Mouse (Mus musculus) heart, adult 2 months (tissue): ENCODE data around the gene Msi2. TPM values are rescaled to one million over a fixed set of nuclear protein-coding genes. Genes with fewer than 3 reads are reported as not detected.

Source experiments
- DNase-seq, 2 experiments: peaks; one replicate each; pipeline ENCODE4 v3.0.0; 2021
- H3K27ac ChIP-seq: fragments of 200-600 bp; 2 replicates; pipeline ENCODE4 v1.8.1; 2022
- H3K27me3 ChIP-seq: fragments of 200-500 bp; 2 replicates; pipeline ENCODE4 v1.6.1; 2012; ENCODE audit warnings: mild to moderate bottlenecking, low read length, inconsistent platforms, mixed read lengths; ENCODE audit not compliant: control insufficient read depth, insufficient read depth
- H3K36me3 ChIP-seq: fragments of 200-500 bp; 2 replicates; pipeline ENCODE4 v1.6.1; 2012; ENCODE audit warnings: low read length, inconsistent platforms; ENCODE audit not compliant: control insufficient read depth, insufficient read depth
- H3K4me1 ChIP-seq: fragments of 200-500 bp; 2 replicates; pipeline ENCODE4 v1.6.1; 2011; ENCODE audit warnings: low read length; ENCODE audit not compliant: control insufficient read depth, insufficient read depth
- H3K4me3 ChIP-seq: fragments of 200-600 bp; 2 replicates; pipeline ENCODE4 v1.8.1; 2022
- H3K79me2 ChIP-seq: fragments of 200-500 bp; replicated peaks from 2 replicates; pipeline ENCODE4 v1.6.1; 2012; ENCODE audit warnings: mild to moderate bottlenecking, inconsistent platforms, low read length, moderate library complexity, mixed read lengths; ENCODE audit not compliant: control insufficient read depth, insufficient read depth
- H3K9ac ChIP-seq: fragments of 200-500 bp; 2 replicates; pipeline ENCODE4 v1.6.1; 2012; ENCODE audit warnings: low read depth, mild to moderate bottlenecking, control low read depth, inconsistent platforms, low read length, mixed read lengths
- CTCF ChIP-seq: fragments of 200-600 bp; IDR thresholded peaks from 2 replicates; pipeline ENCODE4 v1.8.1; 2022; ENCODE audit warnings: antibody characterized with exemption, mild to moderate bottlenecking, moderate library complexity
- EP300 ChIP-seq: fragments of 200-500 bp; IDR thresholded peaks from 2 replicates; pipeline ENCODE4 v1.6.1; 2011; ENCODE audit warnings: low read depth, low read length, control low read depth; ENCODE audit not compliant: insufficient read depth
- POLR2A ChIP-seq: fragments of 200-500 bp; IDR thresholded peaks from 2 replicates; pipeline ENCODE4 v1.6.1; 2011; ENCODE audit warnings: mild to moderate bottlenecking, low read depth, low read length, control low read depth; ENCODE audit not compliant: insufficient read depth
- WGBS: fragments of 180-500 bp; shearing (Covaris S2); methylation state at CpG from one replicate; pipeline ENCODE4 v1.1.7; 2018; 5-methylcytosine and 5-hydroxymethylcytosine counted together
- intact Hi-C: fragments of 180-260 bp; cut with DNase I; formaldehyde crosslinking; loops from one replicate; pipeline ENCODE4 v1.15.1; 2025
- polyA plus RNA-seq: library from polyadenylated mRNA; depleted of rRNA; stranded (reverse); fragments of >200 nt; gene quantifications from 2 replicates; pipeline ENCODE4 v1.2.3, GENCODE M21; 2012
- total RNA-seq, 2 experiments: library from RNA; stranded (reverse); gene quantifications; 2 replicates each; pipeline ENCODE4 v1.2.3; 2021

Msi2 gene
- total and polyA plus RNA-seq, 3 experiments, result 42.5 to 208 (median 176) TPM

DNA sequence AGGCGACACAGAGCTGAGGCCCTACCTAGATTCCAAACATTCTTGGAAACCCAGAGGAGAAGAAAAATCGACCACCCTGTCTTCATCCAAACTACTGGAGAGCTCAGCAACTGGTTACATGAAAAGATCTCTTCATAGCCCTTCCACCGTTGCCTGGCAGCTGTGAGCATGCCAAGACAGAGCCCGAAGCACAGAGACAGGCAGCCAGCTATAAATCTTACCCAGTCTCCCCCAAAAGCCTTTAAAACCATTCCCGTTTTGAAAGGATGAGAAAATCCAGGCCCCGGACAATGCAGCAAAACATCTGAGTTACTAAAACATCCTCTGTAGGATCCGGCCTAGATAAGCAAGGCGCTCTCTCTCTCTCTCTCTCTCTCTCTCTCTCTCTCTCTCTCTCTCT, 124.3 kb downstream of the Msi2 start:
- Histone ChIP-seq H3K79me2 (no peaks in the 10 kb centered on the region), H3K4me1 (peaks cover 9% of the 10 kb centered on the region), H3K9ac (no peak overlapping the region), H3K36me3 (0 out of 2 replicates have a peak, but pooled peaks cover 2% of the 10 kb centered on the region), H3K4me3 (no peak overlapping the region), H3K27me3 (no peaks in the 10 kb centered on the region), H3K27ac (peak overlapping the region; percentile 51; the same call in 1 of the 2 replicates)
- DNase-seq, result no peak
- 37% methylated on average over 8 of the region's 8 CpGs for WGBS
- no peak for TF ChIP-seq POLR2A
- no peak for TF ChIP-seq EP300
- TF ChIP-seq CTCF, result no peak
- intact Hi-C loops, result no loop called here

DNA sequence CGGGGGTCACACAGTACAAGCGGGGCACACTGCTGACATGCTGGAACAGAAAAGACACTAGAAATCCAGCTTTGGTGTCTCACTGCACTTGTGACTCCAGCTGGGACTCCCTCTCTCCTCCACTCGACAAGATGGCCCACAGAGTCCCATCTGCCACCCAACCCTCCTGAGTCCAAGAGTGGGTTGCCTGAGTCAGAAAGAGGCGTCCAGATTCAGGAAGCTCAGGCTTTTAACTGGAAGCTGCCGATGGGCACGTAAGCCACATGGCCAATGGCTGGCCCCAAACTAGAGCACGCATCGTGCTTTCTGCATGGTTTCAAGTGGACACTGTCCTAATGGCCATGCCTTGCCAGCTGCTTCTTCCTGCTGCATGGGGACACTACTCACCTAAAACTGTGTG, 126.2 kb downstream of the Msi2 start:
- no peaks in the 10 kb centered on the region for H3K79me2 ChIP-seq
- DNase-seq, result no peak
- H3K27me3 ChIP-seq, result no peaks in the 10 kb centered on the region
- no peaks in the 10 kb centered on the region for H3K36me3 ChIP-seq
- no peak for TF ChIP-seq CTCF
- no peak overlapping the region for H3K4me3 ChIP-seq
- WGBS, result 93% methylated on average over 8 of the region's 8 CpGs
- H3K9ac ChIP-seq, result no peak overlapping the region
- peaks cover 4% of the 10 kb centered on the region for H3K4me1 ChIP-seq
- intact Hi-C loops, result no loop called here
- H3K27ac ChIP-seq, result no peak overlapping the region

DNA sequence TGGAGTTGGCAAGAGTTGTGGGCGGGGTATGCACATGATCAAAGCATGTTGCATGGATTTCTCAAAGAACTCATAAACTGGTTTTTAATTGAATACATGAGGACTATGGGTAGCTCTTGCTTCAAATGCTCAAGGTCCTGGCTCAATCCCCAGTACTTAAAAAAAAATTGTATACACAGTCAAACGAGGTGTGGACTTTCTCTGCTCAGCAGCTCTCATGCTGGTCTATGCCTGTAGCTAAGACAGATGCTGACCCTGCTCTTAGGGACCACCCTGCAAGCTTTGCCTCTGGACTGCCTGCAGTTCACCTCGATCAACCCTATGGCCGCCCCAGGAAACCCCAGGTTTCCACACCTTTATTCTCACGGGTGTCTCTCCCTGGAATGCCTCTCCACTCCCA, 127.7 kb downstream of the Msi2 start:
- 73% methylated on average over 5 of the region's 5 CpGs for WGBS

DNA sequence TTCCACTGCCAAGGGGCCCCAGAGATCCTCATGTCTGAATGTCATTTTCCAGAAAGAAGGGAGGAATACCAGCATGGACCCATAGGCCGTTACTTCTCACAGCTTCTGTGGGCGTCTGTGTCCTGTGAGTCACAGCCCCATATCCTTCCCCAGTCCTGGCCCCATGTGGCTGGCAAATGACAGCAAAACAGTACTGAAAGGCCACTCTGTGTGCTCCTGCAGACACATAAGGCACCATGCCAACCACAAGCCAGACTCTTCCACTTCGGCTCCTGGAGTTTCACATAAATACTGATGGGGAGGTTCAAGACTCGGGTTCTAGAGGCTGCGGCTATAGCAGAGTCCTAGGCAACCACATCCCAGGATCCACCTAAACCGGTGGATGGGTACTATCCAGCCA, 128.7 kb downstream of the Msi2 start:
- Histone ChIP-seq H3K79me2 (no peaks in the 10 kb centered on the region), H3K4me1 (peaks cover 8% of the 10 kb centered on the region), H3K9ac (no peak overlapping the region), H3K27me3 (no peaks in the 10 kb centered on the region), H3K4me3 (no peak overlapping the region), H3K27ac (no peak overlapping the region), H3K36me3 (peaks cover 4% of the 10 kb centered on the region)
- 79% methylated on average over 6 of the region's 6 CpGs for WGBS
- intact Hi-C loops, result no loop called here
- TF ChIP-seq POLR2A, result no peak
- no peak for TF ChIP-seq EP300
- no peak for TF ChIP-seq CTCF
- DNase-seq, result no peak

More for the DNA sequence above, 127.7 kb downstream of the Msi2 start:
- no peak overlapping the region for H3K9ac ChIP-seq
- intact Hi-C loops, result no loop called here
- no peak overlapping the region for H3K27ac ChIP-seq
- no peaks in the 10 kb centered on the region for H3K27me3 ChIP-seq
- H3K4me3 ChIP-seq, result no peak overlapping the region
- TF ChIP-seq POLR2A (no peak), EP300 (no peak), CTCF (no peak)
- H3K36me3 ChIP-seq, result no peaks in the 10 kb centered on the region
- no peak for DNase-seq
- H3K4me1 ChIP-seq, result peaks cover 6% of the 10 kb centered on the region
- no peaks in the 10 kb centered on the region for H3K79me2 ChIP-seq

DNA sequence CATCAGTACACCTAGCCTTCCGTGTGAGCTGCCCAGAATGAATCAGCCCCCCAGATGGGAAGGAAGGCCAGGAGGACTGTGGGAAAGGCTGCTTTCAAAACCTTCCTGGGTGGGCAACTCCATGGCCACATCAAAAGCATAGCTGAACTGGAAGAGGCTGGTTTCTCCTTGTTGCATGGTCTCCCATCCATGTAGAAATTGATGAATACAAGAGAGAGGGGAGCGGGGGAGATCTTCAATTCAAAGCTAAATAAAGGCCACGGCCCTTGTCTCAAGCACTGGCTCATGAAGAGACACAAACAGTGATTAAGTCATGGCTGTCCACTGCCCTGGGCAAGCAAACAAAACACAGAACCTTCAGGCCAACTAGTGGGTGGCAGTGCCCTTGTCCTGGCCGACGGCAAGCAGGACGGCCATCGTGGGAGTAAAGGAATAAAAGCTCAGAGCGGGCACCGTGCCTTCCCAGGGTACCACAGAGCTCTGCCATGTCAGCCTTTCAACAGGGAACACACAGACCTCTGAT, 129.6 kb downstream of the Msi2 start:
- Histone ChIP-seq H3K27me3 (no peaks in the 10 kb centered on the region), H3K4me1 (peaks cover 10% of the 10 kb centered on the region), H3K9ac (no peak overlapping the region), H3K27ac (no peak overlapping the region), H3K4me3 (no peak overlapping the region), H3K79me2 (no peaks in the 10 kb centered on the region), H3K36me3 (peaks cover 5% of the 10 kb centered on the region)
- TF ChIP-seq POLR2A (no peak), EP300 (no peak), CTCF (no peak)
- 78% methylated on average over 9 of the region's 9 CpGs for WGBS
- DNase-seq, result no peak
- intact Hi-C loops, result no loop called here

DNA sequence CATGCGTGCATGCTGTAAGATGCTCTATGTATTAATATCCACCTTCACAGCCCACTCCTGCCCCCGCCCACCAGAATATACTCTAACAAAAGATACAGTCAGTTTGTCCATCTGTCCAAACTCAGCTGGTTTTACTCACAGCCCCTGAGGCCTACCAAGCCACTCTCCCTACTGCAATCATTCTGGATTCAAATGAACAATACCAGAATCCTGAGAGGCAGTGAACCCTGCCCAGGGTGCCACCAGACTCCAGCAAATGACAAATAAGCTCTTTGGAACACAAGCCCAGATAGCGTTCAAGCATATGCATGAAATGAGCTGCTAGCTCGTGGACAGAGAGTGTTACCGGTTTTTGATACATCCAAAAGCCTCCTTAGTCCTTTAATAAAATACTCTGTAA, 130.6 kb downstream of the Msi2 start:
- Histone ChIP-seq H3K79me2 (no peaks in the 10 kb centered on the region), H3K4me3 (no peak overlapping the region), H3K4me1 (peaks cover 16% of the 10 kb centered on the region), H3K36me3 (peaks cover 8% of the 10 kb centered on the region), H3K27ac (no peak overlapping the region), H3K27me3 (no peaks in the 10 kb centered on the region), H3K9ac (no peak overlapping the region)
- intact Hi-C loops, result no loop called here
- TF ChIP-seq CTCF (no peak), POLR2A (no peak), EP300 (no peak)
- WGBS, result 86% methylated on average over 5 of the region's 5 CpGs
- no peak for DNase-seq
